Comparison of ENCODE assay signal across 15 mouse cellular contexts in genomic region chr14:120863205-120863604, GRCm38 (mm10).
"Had no signal": no experiment of that assay in that cellular context is flagged by ENCODE, and none has a peak within 500 bp of the region (broad histone marks: within the 10 kb centered on the region; RNA-seq: fewer than 3 reads in every experiment).

No protein-coding gene starts in this region.

- DNase-seq: gastrocnemius, postnatal 14 days; gastrocnemius, postnatal 36 days; heart, adult 18-20 months; heart, postnatal 10 days; heart, postnatal 4 days; kidney, adult 11 months; kidney, adult 8-10 months; kidney, postnatal 10 days; kidney, postnatal 25 days; layer of hippocampus, adult 9-11 months; layer of hippocampus, postnatal 36 days; left cerebral cortex, postnatal 4 days had no signal

- ATAC-seq: hindbrain, postnatal 0 days; intestine, embryonic 16.5 days; liver, embryonic 12.5 days had no signal
